Mouse (Mus musculus) brain, embryonic 14.5 days (tissue): ENCODE results near the gene Hdgf.

Experiments
- CTCF ChIP-seq: fragments of 200-500 bp; IDR thresholded peaks from 2 replicates; pipeline ENCODE4 v1.5.1; 2012; ENCODE audit warnings: inconsistent platforms, mild to moderate bottlenecking, moderate library complexity, borderline replicate concordance; ENCODE audit not compliant: insufficient read depth, insufficient read length; ENCODE audit errors: extremely low read depth
- POLR2A ChIP-seq: fragments of 200-500 bp; IDR thresholded peaks from 2 replicates; pipeline ENCODE4 v1.6.1; 2012; ENCODE audit warnings: mild to moderate bottlenecking, inconsistent platforms, borderline replicate concordance; ENCODE audit not compliant: poor library complexity, insufficient read depth, insufficient read length, severe bottlenecking; ENCODE audit errors: extremely low read depth

GRCm38 (mm10) chr3:87884291-87884690 lies 21.8 kb upstream of the Hdgf start:
- TF ChIP-seq CTCF = no peak
- no peak for TF ChIP-seq POLR2A
